Mouse (Mus musculus): ENCODE data around the gene Prss38. TPM values are rescaled to one million over a fixed set of nuclear protein-coding genes. Genes with fewer than 3 reads are reported as not detected.

The Prss38 gene
- polyA plus RNA-seq, 1 experiment from 2014 or later = not detected

DNA sequence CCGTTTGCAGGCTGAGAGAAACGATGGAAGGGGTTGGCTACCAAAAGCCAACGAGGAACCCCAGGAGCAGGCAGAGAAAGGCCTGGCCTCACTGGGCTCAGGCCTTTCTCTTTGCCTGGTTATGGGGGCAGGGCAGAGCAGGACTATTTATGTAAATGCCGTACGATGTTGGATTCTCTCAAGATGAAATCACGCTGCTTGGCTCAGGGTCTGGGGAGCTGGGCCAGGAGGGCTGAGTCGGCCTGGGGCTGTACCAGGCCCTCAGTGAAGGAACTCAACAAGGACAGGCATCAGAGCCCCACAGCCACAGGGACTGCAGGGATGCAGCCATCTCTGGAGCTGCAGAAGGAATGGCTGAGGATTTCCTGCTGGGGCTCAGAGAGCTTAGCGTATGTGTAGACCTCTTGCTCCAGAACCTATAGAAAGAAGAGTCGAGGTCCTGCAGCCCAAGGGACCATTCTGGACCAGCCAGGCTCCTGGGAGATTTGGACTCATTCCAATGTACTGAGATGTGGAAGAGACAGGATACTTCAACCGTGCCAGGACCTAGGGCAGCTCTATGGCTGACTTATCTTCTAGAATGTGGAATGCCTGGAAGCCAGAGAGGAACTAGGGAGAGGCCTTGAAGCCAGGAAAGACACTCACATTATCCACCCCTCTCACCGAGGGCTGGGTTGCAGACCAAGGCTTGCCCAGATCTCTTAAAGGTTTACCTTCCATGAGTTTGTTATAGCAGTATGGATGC, 29.1 kb downstream of the Prss38 start:
- Histone ChIP-seq H3K27me3 (no peaks in the 10 kb centered on the region), H3K9ac (no peak overlapping the region), H3K4me1 (replicated peaks) (peaks cover 14% of the 10 kb centered on the region), H3K27ac (peak overlapping the region; percentile 79), H3K9me3 (replicated peaks) (no peaks in the 10 kb centered on the region), H3K4me3 (no peak overlapping the region), H3K36me3 (no peaks in the 10 kb centered on the region), H3K4me2 (no peak overlapping the region)
- WGBS = 39% methylated on average over 11 of the region's 11 CpGs
- peak; percentile 82 for ATAC-seq (replicated peaks; ENCODE audit: insufficient number of reproducible peaks, insufficient read depth, low FRiP score, low read depth)

DNA sequence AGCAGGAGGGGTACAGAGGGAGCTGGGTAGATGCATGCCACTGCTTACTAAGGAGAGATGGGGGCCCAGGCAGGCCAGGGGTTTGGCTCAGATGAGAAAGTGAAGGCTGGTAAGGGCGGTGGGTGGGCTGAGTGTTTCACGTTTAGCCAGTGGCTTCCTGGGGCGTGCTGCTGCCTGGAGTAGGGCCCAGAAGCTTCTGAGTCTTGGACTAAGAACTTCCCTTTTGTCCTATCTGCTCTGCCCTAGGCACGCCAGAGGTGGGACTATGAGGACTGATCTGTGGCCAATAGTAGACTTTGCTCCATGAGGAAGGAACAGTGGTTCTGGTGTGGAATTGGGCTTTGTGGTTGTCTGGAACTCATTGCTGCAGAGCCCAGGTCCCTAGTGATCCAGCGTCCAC, 32.5 kb downstream of the Prss38 start:
- 66% methylated on average over 5 of the region's 5 CpGs for WGBS
- no peaks in the 10 kb centered on the region for H3K36me3 ChIP-seq
- no peak overlapping the region for H3K27ac ChIP-seq
- no peaks in the 10 kb centered on the region for H3K9me3 ChIP-seq (replicated peaks)
- no peak for ATAC-seq (replicated peaks; ENCODE audit: insufficient number of reproducible peaks, insufficient read depth, low FRiP score, low read depth)
- peaks cover 16% of the 10 kb centered on the region for H3K4me1 ChIP-seq (replicated peaks)
- no peak overlapping the region for H3K9ac ChIP-seq
- H3K27me3 ChIP-seq = no peaks in the 10 kb centered on the region
- H3K4me2 ChIP-seq = no peak overlapping the region
- no peak overlapping the region for H3K4me3 ChIP-seq

DNA sequence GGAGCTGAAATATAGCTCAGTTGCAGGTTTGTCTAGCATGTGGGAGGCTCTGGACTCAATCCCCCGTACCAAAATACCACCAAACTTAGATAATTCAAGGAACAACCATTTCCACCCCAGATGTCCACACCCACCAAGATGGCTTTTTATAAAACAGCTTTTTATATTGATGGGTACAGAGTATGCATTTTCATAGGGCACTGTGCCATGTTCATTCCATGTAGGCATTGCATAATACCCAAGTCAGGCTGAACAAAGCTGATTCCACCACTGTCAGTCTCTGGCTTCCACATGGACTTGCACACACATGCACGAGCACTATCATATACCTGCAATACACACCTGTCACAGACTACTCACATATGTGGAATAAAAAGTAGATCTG, 36.7 kb downstream of the Prss38 start:
- H3K9ac ChIP-seq = no peak overlapping the region
- H3K27ac ChIP-seq = no peak overlapping the region
- H3K27me3 ChIP-seq = peaks cover 5% of the 10 kb centered on the region; the same call in 1 of the 2 replicates
- no peak overlapping the region for H3K4me2 ChIP-seq
- peaks cover 19% of the 10 kb centered on the region for H3K4me1 ChIP-seq (replicated peaks)
- 86% methylated on average over 2 of the region's 2 CpGs for WGBS
- no peak for ATAC-seq (replicated peaks; ENCODE audit: insufficient number of reproducible peaks, insufficient read depth, low FRiP score, low read depth)
- no peak overlapping the region for H3K4me3 ChIP-seq
- no peaks in the 10 kb centered on the region for H3K9me3 ChIP-seq (replicated peaks)
- no peaks in the 10 kb centered on the region for H3K36me3 ChIP-seq

DNA sequence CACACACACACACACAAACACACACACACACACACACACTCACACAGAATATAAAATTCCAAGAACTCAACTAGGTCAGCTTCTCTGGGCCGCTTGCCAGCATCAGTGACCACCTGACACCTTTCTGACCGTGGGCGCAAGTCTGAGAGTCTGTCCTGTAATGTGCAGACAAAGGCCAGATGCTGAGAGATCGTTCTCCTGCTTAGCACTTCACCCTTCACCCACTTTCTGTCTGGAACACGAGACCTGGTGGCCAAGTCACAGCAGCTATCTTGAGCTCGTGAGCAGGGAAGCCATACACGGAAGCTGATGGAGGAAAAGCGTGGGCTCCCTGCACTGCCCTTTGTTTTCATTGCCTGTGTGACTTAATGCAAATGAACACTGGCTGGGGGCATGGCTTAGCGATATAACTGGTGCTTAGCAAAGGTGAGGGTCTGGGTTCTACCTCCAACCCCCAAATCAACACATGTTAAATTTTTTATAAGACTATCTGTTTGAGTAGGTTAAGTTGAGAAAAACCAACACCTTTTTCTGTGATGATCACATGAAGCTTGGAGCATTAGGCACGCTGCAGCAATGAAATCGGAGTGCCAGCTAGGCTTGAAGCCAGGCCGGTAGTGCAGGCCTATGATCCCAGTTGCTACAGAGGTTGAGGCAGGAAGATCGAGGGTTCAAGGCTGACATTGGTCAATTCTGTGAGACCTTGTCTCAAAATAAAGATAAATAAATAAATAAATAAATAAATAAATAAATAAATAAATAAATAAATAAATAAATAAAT, 37.3 kb downstream of the Prss38 start:
- Histone ChIP-seq H3K27ac (peak overlapping the region; percentile 58), H3K9ac (no peak overlapping the region), H3K4me2 (no peak overlapping the region), H3K27me3 (peaks cover 7% of the 10 kb centered on the region; the same call in 1 of the 2 replicates), H3K4me1 (replicated peaks) (peaks cover 19% of the 10 kb centered on the region), H3K9me3 (replicated peaks) (no peaks in the 10 kb centered on the region), H3K36me3 (no peaks in the 10 kb centered on the region), H3K4me3 (no peak overlapping the region)
- 39% methylated on average over 13 of the region's 13 CpGs for WGBS
- ATAC-seq (replicated peaks; ENCODE audit: insufficient number of reproducible peaks, insufficient read depth, low FRiP score, low read depth) = peak; percentile 58

DNA sequence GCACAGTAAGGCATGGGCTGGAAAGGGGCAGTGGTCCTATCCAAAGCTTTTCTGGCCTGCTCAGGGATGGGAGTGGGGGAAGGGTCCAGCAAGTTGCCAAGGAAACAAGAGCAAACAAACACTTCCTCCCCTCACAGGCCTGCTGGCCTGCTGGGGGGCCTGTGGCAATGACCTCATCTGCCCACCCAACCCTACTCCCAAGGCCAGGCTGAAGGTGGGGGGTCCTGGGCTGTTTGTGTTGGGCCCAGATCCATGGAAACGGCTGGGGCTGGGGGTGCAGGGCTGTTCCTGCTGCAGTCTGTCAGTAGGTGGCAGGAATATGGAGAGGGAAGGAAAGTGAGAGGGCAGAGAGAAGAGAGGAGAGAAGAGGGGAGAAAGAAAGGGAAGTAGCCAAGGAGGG, 39.1 kb downstream of the Prss38 start:
- H3K4me3 ChIP-seq = no peak overlapping the region
- no peak overlapping the region for H3K27ac ChIP-seq
- no peak overlapping the region for H3K4me2 ChIP-seq
- peaks cover 19% of the 10 kb centered on the region for H3K4me1 ChIP-seq (replicated peaks)
- no peaks in the 10 kb centered on the region for H3K36me3 ChIP-seq
- ATAC-seq (replicated peaks; ENCODE audit: insufficient number of reproducible peaks, insufficient read depth, low FRiP score, low read depth) = no peak
- H3K9ac ChIP-seq = no peak overlapping the region
- 27% methylated on average over 1 of the region's 1 CpGs for WGBS
- H3K27me3 ChIP-seq = peaks cover 7% of the 10 kb centered on the region; the same call in 1 of the 2 replicates
- H3K9me3 ChIP-seq (replicated peaks) = no peaks in the 10 kb centered on the region

DNA sequence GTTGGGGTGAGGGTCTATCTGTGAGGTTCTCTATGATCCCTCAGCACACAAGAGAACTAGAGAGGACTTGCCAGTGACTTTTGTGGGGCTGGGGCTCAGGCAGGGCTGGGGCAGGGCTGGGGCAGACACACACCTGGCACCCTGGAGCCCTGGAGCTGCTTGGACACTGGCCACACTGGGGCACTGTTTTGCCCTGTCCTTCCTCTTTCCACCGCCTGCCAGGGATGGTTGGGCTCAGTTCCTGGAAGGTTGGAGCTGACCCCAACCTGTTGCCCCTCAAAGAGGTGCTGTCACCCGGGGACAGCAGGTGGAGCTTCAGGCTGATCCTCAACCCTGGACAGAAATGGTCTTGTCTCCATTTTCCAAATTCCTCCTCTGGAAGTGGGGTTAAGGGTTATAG, 39.5 kb downstream of the Prss38 start:
- Histone ChIP-seq H3K27ac (no peak overlapping the region), H3K9me3 (replicated peaks) (no peaks in the 10 kb centered on the region), H3K4me1 (replicated peaks) (peaks cover 19% of the 10 kb centered on the region), H3K36me3 (no peaks in the 10 kb centered on the region), H3K4me3 (no peak overlapping the region), H3K27me3 (peaks cover 7% of the 10 kb centered on the region; the same call in 1 of the 2 replicates), H3K4me2 (no peak overlapping the region), H3K9ac (no peak overlapping the region)
- WGBS = 33% methylated on average over 2 of the region's 2 CpGs
- ATAC-seq (replicated peaks; ENCODE audit: insufficient number of reproducible peaks, insufficient read depth, low FRiP score, low read depth) = no peak

DNA sequence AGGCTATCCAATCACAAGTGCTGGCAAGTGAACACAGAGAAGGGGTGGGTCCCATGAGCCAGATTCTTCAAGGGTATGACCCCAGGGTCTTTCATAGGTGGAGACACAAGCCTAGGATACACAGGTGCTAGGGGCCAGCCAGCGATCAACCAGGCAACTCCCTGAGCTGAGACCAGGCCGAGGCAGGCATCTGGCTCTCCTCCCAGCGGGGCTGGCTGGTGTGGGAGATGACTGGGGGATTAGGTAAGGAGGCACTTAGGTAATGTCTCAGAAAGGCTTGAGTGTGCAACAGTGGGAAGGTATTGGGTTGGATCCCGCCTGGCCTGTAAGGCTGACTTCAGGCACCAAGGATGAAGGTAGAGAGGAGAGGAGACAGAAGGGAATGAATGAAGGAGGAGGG, 40.3 kb downstream of the Prss38 start:
- Histone ChIP-seq H3K9me3 (replicated peaks) (no peaks in the 10 kb centered on the region), H3K27ac (no peak overlapping the region), H3K4me3 (no peak overlapping the region), H3K4me1 (replicated peaks) (peaks cover 19% of the 10 kb centered on the region), H3K27me3 (peaks cover 7% of the 10 kb centered on the region; the same call in 1 of the 2 replicates), H3K36me3 (no peaks in the 10 kb centered on the region), H3K4me2 (no peak overlapping the region), H3K9ac (no peak overlapping the region)
- no peak for ATAC-seq (replicated peaks; ENCODE audit: insufficient number of reproducible peaks, insufficient read depth, low FRiP score, low read depth)
- 69% methylated on average over 4 of the region's 4 CpGs for WGBS

DNA sequence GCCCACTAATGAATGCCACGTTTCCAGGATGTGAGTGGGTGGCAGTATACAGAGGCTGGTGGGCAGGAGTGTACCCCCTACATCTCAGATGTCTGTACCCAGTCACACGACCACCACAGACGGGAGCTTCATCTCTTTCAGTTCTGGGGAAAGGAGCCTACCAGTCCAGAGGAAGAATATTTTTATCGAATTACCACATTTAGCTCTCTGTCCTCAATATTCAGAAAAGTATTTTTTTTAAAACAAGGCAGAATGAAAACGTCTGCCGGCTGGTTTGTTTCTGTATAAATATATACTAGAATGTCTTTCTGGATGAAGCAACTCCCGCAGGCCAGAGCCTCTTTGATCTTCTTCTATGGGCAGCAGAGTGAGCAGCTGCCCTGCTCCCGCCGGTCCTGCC, 42.5 kb downstream of the Prss38 start:
- H3K4me3 ChIP-seq = no peak overlapping the region
- 61% methylated on average over 9 of the region's 9 CpGs for WGBS
- no peak for ATAC-seq (replicated peaks; ENCODE audit: insufficient number of reproducible peaks, insufficient read depth, low FRiP score, low read depth)
- no peak overlapping the region for H3K27ac ChIP-seq
- no peaks in the 10 kb centered on the region for H3K36me3 ChIP-seq
- H3K9ac ChIP-seq = no peak overlapping the region
- peaks cover 7% of the 10 kb centered on the region; the same call in 1 of the 2 replicates for H3K27me3 ChIP-seq
- no peaks in the 10 kb centered on the region for H3K9me3 ChIP-seq (replicated peaks)
- H3K4me2 ChIP-seq = no peak overlapping the region
- H3K4me1 ChIP-seq (replicated peaks) = peaks cover 15% of the 10 kb centered on the region

DNA sequence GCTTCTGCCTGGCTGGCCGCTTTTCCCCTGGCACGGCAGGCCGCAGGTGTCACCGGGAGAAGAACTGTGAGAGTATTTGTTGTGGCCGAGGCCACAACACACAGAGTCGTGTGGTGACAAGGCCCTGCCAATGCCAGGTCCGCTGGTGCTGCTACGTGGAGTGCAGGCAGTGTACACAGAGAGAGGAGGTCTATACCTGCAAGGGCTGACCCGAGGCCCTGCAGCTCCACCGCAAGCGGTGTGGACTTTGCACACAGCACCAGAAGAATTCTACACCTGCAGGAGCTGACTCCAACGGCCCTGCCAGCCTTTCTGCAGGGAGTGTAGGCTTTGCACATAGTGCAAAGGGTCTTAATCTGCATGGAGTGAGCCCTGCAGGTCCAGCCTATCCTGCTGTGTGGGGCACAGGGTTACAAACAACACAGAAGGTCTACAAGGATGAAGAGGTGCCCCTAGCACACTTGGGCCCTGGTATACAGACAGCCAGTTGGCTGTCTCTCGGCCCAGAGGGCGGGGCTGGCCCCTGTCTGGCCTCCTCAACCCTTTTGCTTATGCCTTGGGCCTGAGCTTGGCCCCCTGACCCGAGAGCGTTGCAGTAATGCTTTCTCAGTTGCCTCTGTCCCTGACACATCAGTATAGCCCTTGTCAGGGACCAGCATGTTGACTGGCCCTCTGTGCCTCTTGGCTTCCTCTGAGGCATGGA, 44.1 kb downstream of the Prss38 start:
- WGBS = 82% methylated on average over 16 of the region's 16 CpGs
- Histone ChIP-seq H3K9me3 (replicated peaks) (no peaks in the 10 kb centered on the region), H3K4me2 (no peak overlapping the region), H3K36me3 (no peaks in the 10 kb centered on the region), H3K4me3 (no peak overlapping the region), H3K27ac (no peak overlapping the region), H3K27me3 (peaks cover 7% of the 10 kb centered on the region; the same call in 1 of the 2 replicates), H3K9ac (no peak overlapping the region), H3K4me1 (replicated peaks) (peaks cover 4% of the 10 kb centered on the region; the same call in 1 of the 2 replicates)
- no peak; the same call in 1 of the 2 replicates for ATAC-seq (replicated peaks; ENCODE audit: insufficient number of reproducible peaks, insufficient read depth, low FRiP score, low read depth)

DNA sequence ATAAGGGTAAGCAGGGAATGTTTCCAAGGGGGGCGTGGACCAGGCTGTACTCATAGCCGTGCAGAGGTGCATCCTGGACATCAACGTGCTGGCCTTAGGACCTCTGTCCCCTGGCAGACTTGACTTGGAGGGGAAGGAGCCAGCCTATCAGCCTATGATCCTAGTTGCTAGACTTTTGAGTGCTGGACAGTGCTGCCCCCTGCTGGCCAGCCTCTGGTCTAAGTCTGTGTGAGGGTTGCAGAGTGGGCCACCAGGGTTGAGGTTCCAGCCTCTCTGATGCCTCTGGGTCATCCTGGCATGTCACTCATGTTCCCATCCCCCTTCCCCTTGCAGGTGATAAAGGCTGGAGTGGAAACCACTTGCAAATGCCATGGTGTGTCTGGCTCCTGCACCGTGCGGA, 44.9 kb downstream of the Prss38 start:
- H3K27me3 ChIP-seq = peaks cover 7% of the 10 kb centered on the region; the same call in 1 of the 2 replicates
- no peak overlapping the region for H3K27ac ChIP-seq
- H3K9me3 ChIP-seq (replicated peaks) = no peaks in the 10 kb centered on the region
- no peak overlapping the region for H3K4me3 ChIP-seq
- H3K9ac ChIP-seq = no peak overlapping the region
- H3K36me3 ChIP-seq = no peaks in the 10 kb centered on the region
- WGBS = 41% methylated on average over 5 of the region's 5 CpGs
- no peaks in the 10 kb centered on the region for H3K4me1 ChIP-seq (replicated peaks)
- no peak overlapping the region for H3K4me2 ChIP-seq
- ATAC-seq (replicated peaks; ENCODE audit: insufficient number of reproducible peaks, insufficient read depth, low FRiP score, low read depth) = no peak

DNA sequence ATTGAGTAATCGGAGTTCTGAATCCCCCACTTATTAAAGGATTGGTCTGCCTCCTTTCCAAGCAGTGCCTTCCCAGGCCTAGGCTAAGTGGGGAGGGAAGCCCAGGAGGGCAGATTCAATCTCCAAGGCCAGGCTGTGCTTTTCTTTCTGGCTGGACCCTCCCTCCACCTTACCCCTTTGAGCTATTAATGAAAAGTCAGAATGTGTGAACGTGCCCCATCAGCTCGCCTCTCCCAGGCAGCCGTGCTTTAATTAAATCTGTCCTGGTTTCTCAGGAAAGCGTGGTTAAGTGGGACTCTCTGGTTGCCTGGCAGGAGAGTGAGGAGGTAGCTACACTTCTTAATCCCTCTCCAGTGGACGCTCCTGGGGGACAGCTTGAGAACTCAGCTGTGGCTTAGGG, 45.8 kb downstream of the Prss38 start:
- no peak overlapping the region for H3K4me3 ChIP-seq
- 42% methylated on average over 6 of the region's 6 CpGs for WGBS
- no peaks in the 10 kb centered on the region for H3K36me3 ChIP-seq
- no peak overlapping the region for H3K4me2 ChIP-seq
- 0 out of 2 replicates have a peak, but pooled peaks cover 3% of the 10 kb centered on the region for H3K4me1 ChIP-seq (replicated peaks)
- peaks cover 7% of the 10 kb centered on the region; the same call in 1 of the 2 replicates for H3K27me3 ChIP-seq
- no peak overlapping the region for H3K27ac ChIP-seq
- no peak for ATAC-seq (replicated peaks; ENCODE audit: insufficient number of reproducible peaks, insufficient read depth, low FRiP score, low read depth)
- H3K9ac ChIP-seq = no peak overlapping the region
- no peaks in the 10 kb centered on the region for H3K9me3 ChIP-seq (replicated peaks)

All from heart, embryonic 15.5 days (tissue).